Mouse (Mus musculus) MEL (cell line): ENCODE measurements around the gene Kcnd3. TPM values are rescaled to one million over a fixed set of nuclear protein-coding genes. Genes with fewer than 3 reads are reported as not detected.

Experiments used
- DNase-seq: peaks from one replicate; pipeline ENCODE4 v3.0.0; 2011; ENCODE audit warnings: low read depth, low spot score
- H3K27ac ChIP-seq: 2 replicates; pipeline ENCODE4 v1.5.1; 2012; ENCODE audit warnings: low read depth, mild to moderate bottlenecking, control low read depth, low read length, moderate library complexity; ENCODE audit not compliant: control insufficient read depth
- H3K27me3 ChIP-seq, 2 experiments: fragments of 150-350 bp in 1 of 2; sonication (generic) in 1 of 2; 2 replicates each; pipeline ENCODE4 v1.6.1; 2012; ENCODE audit warnings: low read length in 2 of 2, mild to moderate bottlenecking in 2 of 2, improper control_type of control experiment in 1 of 2, moderate library complexity in 1 of 2; ENCODE audit not compliant: insufficient read depth in 2 of 2, control insufficient read depth in 1 of 2
- H3K36me3 ChIP-seq, 2 experiments: 2 replicates each; pipeline ENCODE4 v1.6.1; 2012 to 2014; ENCODE audit warnings: low read length in 2 of 2, improper control_type of control experiment in 1 of 2, inconsistent platforms in 1 of 2, mild to moderate bottlenecking in 1 of 2; ENCODE audit not compliant: insufficient read depth in 2 of 2, control insufficient read depth in 1 of 2
- H3K4me1 ChIP-seq, 2 experiments: fragments of 150-350 bp in 1 of 2; sonication (generic) in 1 of 2; 2 replicates each; pipeline ENCODE4 v1.6.1; 2012; ENCODE audit warnings: low read length in 2 of 2, improper control_type of control experiment in 1 of 2, mild to moderate bottlenecking in 1 of 2; ENCODE audit not compliant: insufficient read depth in 2 of 2, control insufficient read depth in 1 of 2
- H3K4me3 ChIP-seq, 2 experiments: fragments of 150-350 bp in 1 of 2; sonication (generic) in 1 of 2; 2 replicates each; pipeline ENCODE4 v1.5.1; 2012; ENCODE audit warnings: low read depth in 2 of 2, low read length in 2 of 2, mild to moderate bottlenecking in 2 of 2, moderate library complexity in 2 of 2, control low read depth in 1 of 2, improper control_type of control experiment in 1 of 2; ENCODE audit not compliant: control insufficient read depth in 1 of 2, insufficient read depth in 1 of 2
- H3K79me2 ChIP-seq: 2 replicates; pipeline ENCODE4 v1.6.1; 2012; ENCODE audit warnings: mild to moderate bottlenecking, low read length, moderate library complexity; ENCODE audit not compliant: control insufficient read depth, poor library complexity, insufficient read depth
- H3K9ac ChIP-seq: 2 replicates; pipeline ENCODE4 v1.6.1; 2012; ENCODE audit warnings: low read depth, mild to moderate bottlenecking, control low read depth, low read length, moderate library complexity; ENCODE audit not compliant: control insufficient read depth, poor library complexity, severe bottlenecking
- H3K9me3 ChIP-seq: fragments of 150-350 bp; sonication (generic); replicated peaks from 2 replicates; pipeline ENCODE4 v1.6.1; 2012; ENCODE audit warnings: mild to moderate bottlenecking, low read length, improper control_type of control experiment, moderate library complexity; ENCODE audit not compliant: insufficient read depth
- BHLHE40 ChIP-seq: IDR thresholded peaks from 2 replicates; pipeline ENCODE4 v1.6.1; 2012; ENCODE audit warnings: low read depth, mild to moderate bottlenecking, inconsistent platforms, low read length, improper control_type of control experiment, borderline replicate concordance
- CTCF ChIP-seq, 3 experiments: IDR thresholded peaks in 2 of 3; conservative IDR thresholded peaks in 1 of 3; 2 replicates each; pipeline ENCODE4 v1.5.1; 2011 to 2012; ENCODE audit warnings: low read length in 3 of 3, low read depth in 2 of 3, mild to moderate bottlenecking in 2 of 3, improper control_type of control experiment in 1 of 3, inconsistent platforms in 1 of 3, mixed read lengths in 1 of 3, moderate library complexity in 1 of 3; ENCODE audit not compliant: control insufficient read depth in 1 of 3, insufficient read depth in 1 of 3, poor library complexity in 1 of 3, severe bottlenecking in 1 of 3
- EP300 ChIP-seq, 2 experiments: IDR thresholded peaks; 2 replicates each; pipeline ENCODE4 v1.6.1; 2011; ENCODE audit warnings: improper control_type of control experiment in 2 of 2, low read length in 2 of 2, low read depth in 1 of 2, mild to moderate bottlenecking in 1 of 2
- GABPA ChIP-seq: IDR thresholded peaks from 2 replicates; pipeline ENCODE4 v1.6.1; 2012; ENCODE audit warnings: low read depth, mild to moderate bottlenecking, inconsistent platforms, low read length, improper control_type of control experiment, moderate library complexity
- HCFC1 ChIP-seq: IDR thresholded peaks from 2 replicates; pipeline ENCODE4 v1.6.1; 2012; ENCODE audit warnings: low read depth, mild to moderate bottlenecking, inconsistent platforms, low read length, improper control_type of control experiment, moderate library complexity
- KAT2A ChIP-seq: conservative IDR thresholded peaks from 2 replicates; pipeline ENCODE4 v1.6.1; 2012; ENCODE audit warnings: low read depth, low read length, improper control_type of control experiment, inconsistent platforms
- MAX ChIP-seq: IDR thresholded peaks from 2 replicates; pipeline ENCODE4 v1.6.1; 2011; ENCODE audit warnings: low read length, improper control_type of control experiment
- MYB ChIP-seq: IDR thresholded peaks from 2 replicates; pipeline ENCODE4 v1.6.1; 2011; ENCODE audit warnings: mild to moderate bottlenecking, low read depth, low read length, improper control_type of control experiment
- NELFE ChIP-seq: IDR thresholded peaks from 2 replicates; pipeline ENCODE4 v1.6.1; 2011; ENCODE audit warnings: low read depth, low read length, improper control_type of control experiment
- NRF1 ChIP-seq: IDR thresholded peaks from 2 replicates; pipeline ENCODE4 v1.6.1; 2014; ENCODE audit warnings: low read depth, mild to moderate bottlenecking, inconsistent platforms, low read length, improper control_type of control experiment, moderate library complexity; ENCODE audit not compliant: poor library complexity, insufficient read depth, severe bottlenecking
- POLR2AphosphoS5 ChIP-seq: IDR thresholded peaks from 2 replicates; pipeline ENCODE4 v1.6.1; 2012; ENCODE audit warnings: low read depth, borderline replicate concordance, mild to moderate bottlenecking, inconsistent platforms, low read length, moderate library complexity, mixed read lengths
- RAD21 ChIP-seq: IDR thresholded peaks from 2 replicates; pipeline ENCODE4 v1.6.1; 2011; ENCODE audit warnings: mild to moderate bottlenecking, low read depth, low read length, improper control_type of control experiment
- SMC3 ChIP-seq: IDR thresholded peaks from 2 replicates; pipeline ENCODE4 v1.6.1; 2011; ENCODE audit warnings: low read depth, low read length, improper control_type of control experiment
- TBP ChIP-seq: IDR thresholded peaks from 2 replicates; pipeline ENCODE4 v1.8.0; 2011; ENCODE audit warnings: low read depth, low read length, improper control_type of control experiment
- USF1 ChIP-seq: IDR thresholded peaks from 2 replicates; pipeline ENCODE4 v1.6.1; 2014; ENCODE audit warnings: low read depth, mild to moderate bottlenecking, inconsistent platforms, low read length, improper control_type of control experiment, moderate library complexity
- ZKSCAN1 ChIP-seq: IDR thresholded peaks from 2 replicates; pipeline ENCODE4 v1.6.1; 2012; ENCODE audit warnings: low read depth, mild to moderate bottlenecking, inconsistent platforms, low read length, improper control_type of control experiment, moderate library complexity
- ZMIZ1 ChIP-seq: IDR thresholded peaks from 2 replicates; pipeline ENCODE4 v1.6.1; 2012; ENCODE audit warnings: low read depth, mild to moderate bottlenecking, inconsistent platforms, low read length, improper control_type of control experiment, moderate library complexity
- polyA plus RNA-seq, 2 experiments: library from polyadenylated mRNA; stranded (reverse) in 1 of 2; unstranded in 1 of 2; fragments of >175 nt in 1 of 2; fragments of >200 nt in 1 of 2; gene quantifications; 2 replicates each; pipeline versions ENCODE4 v1.2.1 to v1.2.4; 2012; ENCODE audit warnings: low replicate concordance in 2 of 2, low read depth in 1 of 2; ENCODE audit not compliant: insufficient read length in 2 of 2, insufficient read depth in 1 of 2, missing spikeins in 1 of 2
- total RNA-seq: library from RNA; depleted of rRNA; stranded (reverse); fragments of 300-350 nt; gene quantifications from 2 replicates; pipeline ENCODE4 v1.2.3, GENCODE M21; 2012

The Kcnd3 gene
- total and polyA plus RNA-seq, 3 experiments: 0.01 TPM; not detected in 2

GRCm38 (mm10) chr3:105625961-105626360 lies 173.8 kb downstream of the Kcnd3 start:
- Histone ChIP-seq H3K36me3 (no peaks in the 10 kb centered on the region), H3K9ac (no peak overlapping the region), H3K4me1 (no peaks in the 10 kb centered on the region), H3K4me3 (no peak overlapping the region), H3K27me3 (no peaks in the 10 kb centered on the region; a peak in 2 of 4 replicates), H3K9me3 (no peaks in the 10 kb centered on the region), H3K79me2 (no peaks in the 10 kb centered on the region), H3K27ac (no peak overlapping the region)
- DNase-seq: no peak
- no peak for TF ChIP-seq KAT2A
- TF ChIP-seq BHLHE40: no peak
- no peak for TF ChIP-seq ZKSCAN1
- TF ChIP-seq EP300 (IDR thresholded peaks at IDR 0.05; ENCODE audit: low read depth in 1 of 2, low read length in 2 of 2): no peak
- no peak for TF ChIP-seq RAD21
- TF ChIP-seq MAX: no peak
- no peak for TF ChIP-seq USF1
- TF ChIP-seq GABPA: no peak
- no peak for TF ChIP-seq CTCF (IDR thresholded peaks at IDR 0.05 in 2 of 3, conservative IDR thresholded peaks at IDR 0.05 in 1 of 3; ENCODE audit: control insufficient read depth in 1 of 3, insufficient read depth in 1 of 3, low read depth in 2 of 3, low read length in 3 of 3, poor library complexity in 1 of 3, severe bottlenecking in 1 of 3)
- no peak for TF ChIP-seq SMC3
- TF ChIP-seq POLR2AphosphoS5: no peak
- TF ChIP-seq TBP: no peak
- no peak for TF ChIP-seq MYB
- TF ChIP-seq HCFC1: no peak
- TF ChIP-seq NELFE: no peak
- TF ChIP-seq ZMIZ1: no peak

DNA sequence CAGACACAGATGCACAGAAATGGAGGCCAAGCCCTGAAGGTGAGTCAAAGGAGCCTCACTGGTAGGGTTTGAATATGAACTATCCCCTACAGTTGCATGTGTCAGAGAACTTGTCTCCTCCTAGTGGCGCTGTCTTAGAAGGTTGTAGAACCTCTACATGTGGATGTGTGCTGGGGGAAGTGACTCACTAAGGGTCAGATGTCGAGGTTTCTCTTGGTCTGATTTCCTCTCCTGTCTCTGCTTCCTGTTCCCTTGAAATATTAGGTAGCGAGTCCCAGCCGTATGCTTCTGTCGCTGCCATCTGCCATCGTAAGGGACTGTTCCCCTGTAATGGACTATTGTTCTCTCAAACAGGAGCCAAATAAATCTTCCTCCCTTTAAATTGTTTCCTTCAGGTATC lies 175.1 kb downstream of the Kcnd3 start:
- Histone ChIP-seq H3K27ac (no peak overlapping the region), H3K79me2 (no peaks in the 10 kb centered on the region), H3K9ac (no peak overlapping the region), H3K4me3 (no peak overlapping the region), H3K4me1 (no peaks in the 10 kb centered on the region), H3K36me3 (no peaks in the 10 kb centered on the region), H3K27me3 (no peaks in the 10 kb centered on the region; a peak in 2 of 4 replicates), H3K9me3 (no peaks in the 10 kb centered on the region)
- no peak for TF ChIP-seq NRF1
- no peak for TF ChIP-seq HCFC1
- TF ChIP-seq, all 39 proteins: peak for 0
- no peak for DNase-seq
